Mouse (Mus musculus) frontal cortex, postnatal 14 days (tissue): ENCODE results near the gene Bcl6.

Source experiments
- DNase-seq, 2 experiments: peaks; one replicate each; pipeline ENCODE4 v3.0.0; 2022; ENCODE audit warnings: low spot score in 2 of 2

The Bcl6 gene

DNA sequence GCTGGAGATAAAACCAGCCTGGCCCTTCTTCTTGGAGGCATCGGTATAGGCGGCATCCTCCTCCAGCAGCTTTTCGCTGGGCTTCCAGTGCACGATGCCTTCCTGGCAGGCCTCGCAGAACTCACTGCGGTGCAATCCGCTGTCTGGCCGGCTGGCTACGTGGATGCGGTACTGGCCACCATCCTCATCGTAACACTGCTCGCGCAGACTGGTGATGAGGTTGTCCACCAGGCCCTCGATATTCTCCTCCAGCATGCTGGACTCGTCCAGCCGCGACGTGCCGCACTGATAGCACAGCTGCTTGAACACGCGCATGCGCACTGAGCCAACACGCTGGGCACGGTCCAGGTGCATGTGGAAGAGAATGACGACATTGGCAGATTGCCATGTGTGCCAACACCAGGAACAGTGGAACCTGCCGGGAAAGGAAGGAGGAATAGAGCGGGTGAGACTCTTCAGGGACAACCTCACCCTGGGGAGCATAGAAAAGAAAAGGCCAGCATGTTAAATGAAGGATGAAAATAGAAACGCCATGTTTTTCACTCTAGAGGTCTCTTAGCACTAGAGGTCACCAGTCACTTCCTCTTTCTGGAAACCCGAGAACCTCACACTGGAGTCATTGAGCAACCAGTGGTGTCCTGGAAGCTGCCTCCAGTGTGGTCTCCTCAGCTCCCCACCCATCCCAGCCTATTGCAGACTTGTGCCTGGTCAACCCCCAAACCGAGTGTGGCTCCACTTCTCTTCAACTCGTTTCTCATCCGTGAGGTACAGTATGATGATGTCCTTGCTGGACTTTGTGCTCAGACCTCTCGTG lies 61.1 kb downstream of the Bcl6 start:
- no peak for DNase-seq

DNA sequence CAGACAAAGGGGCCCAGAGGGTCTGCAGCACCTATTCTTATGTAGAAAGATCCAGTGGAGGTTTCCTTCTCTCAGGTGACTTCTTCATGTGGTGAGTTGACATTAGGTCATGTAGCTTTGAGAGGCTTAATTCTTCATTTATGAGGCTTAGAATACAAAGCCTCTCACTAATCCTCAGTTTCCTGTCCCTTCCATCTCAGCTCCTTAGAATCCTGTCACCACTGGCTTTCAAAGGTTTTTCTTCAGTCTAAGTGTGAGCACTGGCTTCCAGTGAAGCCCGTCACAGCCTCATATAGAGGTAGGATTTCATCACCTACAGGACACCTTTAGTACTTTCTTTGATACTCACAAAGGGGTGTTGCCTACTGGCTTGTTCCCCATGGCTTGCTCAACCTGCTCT lies 65.7 kb downstream of the Bcl6 start:
- DNase-seq = no peak

DNA sequence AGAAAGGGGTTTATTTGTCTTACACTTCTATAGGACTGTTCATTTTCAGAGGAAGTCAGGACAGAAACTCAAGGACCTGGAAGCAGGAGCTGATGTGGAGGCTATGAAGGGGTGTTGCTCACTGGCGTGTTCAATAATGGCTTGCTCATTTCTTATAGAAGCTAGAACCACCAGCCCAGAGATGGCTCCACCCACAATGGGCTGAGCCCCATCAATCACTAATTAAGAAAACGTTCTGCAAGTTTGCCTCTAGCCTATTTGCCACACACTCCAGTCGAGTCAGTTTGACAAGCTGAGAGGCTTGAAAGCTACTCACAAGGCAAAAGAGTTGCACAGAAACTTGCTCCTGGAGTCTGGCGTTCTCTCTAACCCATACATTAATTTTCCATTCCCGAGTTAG lies 67.0 kb downstream of the Bcl6 start:
- no peak for DNase-seq

DNA sequence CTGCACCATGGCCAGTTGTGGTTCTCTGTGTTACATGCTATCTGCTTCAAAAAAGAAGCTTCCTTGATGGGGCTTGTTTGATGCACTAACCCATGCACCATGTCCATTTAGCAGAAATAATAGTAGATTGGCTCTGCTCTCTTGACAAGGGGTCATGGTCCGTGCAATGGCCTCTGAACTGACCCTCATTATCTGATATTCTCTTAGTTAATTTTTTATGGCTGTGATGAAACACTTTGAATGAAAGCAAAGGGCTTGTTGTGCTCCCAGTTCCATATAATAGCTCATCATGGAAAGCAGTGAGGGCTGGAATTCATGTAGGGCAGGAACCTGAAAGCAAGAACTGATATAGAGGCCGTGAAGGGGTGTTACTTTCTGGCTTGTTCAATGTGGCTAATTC lies 69.2 kb downstream of the Bcl6 start:
- DNase-seq = no peak
